Mouse (Mus musculus): ENCODE data around the gene Rcn3. TPM values are rescaled to one million over a fixed set of nuclear protein-coding genes. Genes with fewer than 3 reads are reported as not detected.
"Not testable (repeated sequence)": the region's sequence is repeated elsewhere in the genome, so short reads cannot be mapped to it uniquely, and the experiment has no call there.

The Rcn3 gene
- polyA plus RNA-seq, 1 experiment, result 16.0 TPM

GRCm38 (mm10) chr7:45098541-45099240, 6.7 kb upstream of the Rcn3 start:
- WGBS, result 83% methylated on average over 8 of the region's 8 CpGs

GRCm38 (mm10) chr7:45097479-45097878, 5.5 kb upstream of the Rcn3 start:
- 7% methylated on average over 6 of the region's 6 CpGs for WGBS
- Histone ChIP-seq H3K4me3 (replicated peaks; ENCODE audit: control insufficient read depth, low read depth, low read length) (no peak overlapping the region), H3K4me1 (ENCODE audit: control insufficient read depth, insufficient read depth, low read length) (no peaks in the 10 kb centered on the region), H3K27ac (ENCODE audit: control insufficient read depth, insufficient read depth, low read depth, low read length, poor library complexity) (no peak overlapping the region)
- TF ChIP-seq POLR2A (IDR thresholded peaks at IDR 0.05; ENCODE audit: borderline replicate concordance, control insufficient read depth, low read depth, low read length), result no peak
- no peak for TF ChIP-seq CTCF (IDR thresholded peaks at IDR 0.05; ENCODE audit: control insufficient read depth, insufficient read depth, low read length)

More at GRCm38 (mm10) chr7:45098541-45099240, 6.7 kb upstream of the Rcn3 start:
- H3K4me1 ChIP-seq (ENCODE audit: control insufficient read depth, insufficient read depth, low read length), result no peaks in the 10 kb centered on the region
- no peak overlapping the region for H3K4me3 ChIP-seq (replicated peaks; ENCODE audit: control insufficient read depth, low read depth, low read length)
- TF ChIP-seq POLR2A (IDR thresholded peaks at IDR 0.05; ENCODE audit: borderline replicate concordance, control insufficient read depth, low read depth, low read length) (no peak), CTCF (IDR thresholded peaks at IDR 0.05; ENCODE audit: control insufficient read depth, insufficient read depth, low read length) (peak; percentile 38)
- H3K27ac ChIP-seq (ENCODE audit: control insufficient read depth, insufficient read depth, low read depth, low read length, poor library complexity), result no peak overlapping the region

GRCm38 (mm10) chr7:45095965-45096364, 3.9 kb upstream of the Rcn3 start:
- WGBS, result 88% methylated on average over 14 of the region's 14 CpGs
- not testable (repeated sequence) for H3K4me1 ChIP-seq (ENCODE audit: control insufficient read depth, insufficient read depth, low read length); H3K4me3 ChIP-seq (replicated peaks; ENCODE audit: control insufficient read depth, low read depth, low read length); H3K27ac ChIP-seq (ENCODE audit: control insufficient read depth, insufficient read depth, low read depth, low read length, poor library complexity)

GRCm38 (mm10) chr7:45095367-45095766, 3.3 kb upstream of the Rcn3 start:
- no peak overlapping the region for H3K4me3 ChIP-seq (replicated peaks; ENCODE audit: control insufficient read depth, low read depth, low read length)
- 70% methylated on average over 6 of the region's 6 CpGs for WGBS
- H3K27ac ChIP-seq (ENCODE audit: control insufficient read depth, insufficient read depth, low read depth, low read length, poor library complexity), result no peak overlapping the region
- H3K4me1 ChIP-seq (ENCODE audit: control insufficient read depth, insufficient read depth, low read length), result no peaks in the 10 kb centered on the region
- TF ChIP-seq CTCF (IDR thresholded peaks at IDR 0.05; ENCODE audit: control insufficient read depth, insufficient read depth, low read length) (no peak), POLR2A (IDR thresholded peaks at IDR 0.05; ENCODE audit: borderline replicate concordance, control insufficient read depth, low read depth, low read length) (no peak)

- Histone ChIP-seq H3K4me1 (ENCODE audit: control insufficient read depth, insufficient read depth, low read length) (no peaks in the 10 kb centered on the region), H3K4me3 (replicated peaks; ENCODE audit: control insufficient read depth, low read depth, low read length) (no peak overlapping the region), H3K27ac (ENCODE audit: control insufficient read depth, insufficient read depth, low read depth, low read length, poor library complexity) (no peak overlapping the region)
- 72% methylated on average over 7 of the region's 7 CpGs for WGBS
- TF ChIP-seq CTCF (IDR thresholded peaks at IDR 0.05; ENCODE audit: control insufficient read depth, insufficient read depth, low read length), result no peak
- no peak for TF ChIP-seq POLR2A (IDR thresholded peaks at IDR 0.05; ENCODE audit: borderline replicate concordance, control insufficient read depth, low read depth, low read length)
Measured at GRCm38 (mm10) chr7:45094121-45094520, 2.1 kb upstream of the Rcn3 start.

GRCm38 (mm10) chr7:45093516-45093905, 1.5 kb upstream of the Rcn3 start:
- Histone ChIP-seq H3K27ac (ENCODE audit: control insufficient read depth, insufficient read depth, low read depth, low read length, poor library complexity) (no peak overlapping the region), H3K4me1 (ENCODE audit: control insufficient read depth, insufficient read depth, low read length) (no peaks in the 10 kb centered on the region), H3K4me3 (replicated peaks; ENCODE audit: control insufficient read depth, low read depth, low read length) (no peak overlapping the region)
- TF ChIP-seq POLR2A (IDR thresholded peaks at IDR 0.05; ENCODE audit: borderline replicate concordance, control insufficient read depth, low read depth, low read length), result no peak
- TF ChIP-seq CTCF (IDR thresholded peaks at IDR 0.05; ENCODE audit: control insufficient read depth, insufficient read depth, low read length), result no peak
- WGBS, result 51% methylated on average over 18 of the region's 18 CpGs

GRCm38 (mm10) chr7:45092828-45093515, 951 bp upstream of the Rcn3 start:
- H3K4me3 ChIP-seq (replicated peaks; ENCODE audit: control insufficient read depth, low read depth, low read length), result no peak overlapping the region
- WGBS, result 70% methylated on average over 12 of the region's 12 CpGs
- H3K4me1 ChIP-seq (ENCODE audit: control insufficient read depth, insufficient read depth, low read length), result no peaks in the 10 kb centered on the region
- no peak overlapping the region for H3K27ac ChIP-seq (ENCODE audit: control insufficient read depth, insufficient read depth, low read depth, low read length, poor library complexity)
- TF ChIP-seq POLR2A (IDR thresholded peaks at IDR 0.05; ENCODE audit: borderline replicate concordance, control insufficient read depth, low read depth, low read length) (no peak), CTCF (IDR thresholded peaks at IDR 0.05; ENCODE audit: control insufficient read depth, insufficient read depth, low read length) (no peak)

GRCm38 (mm10) chr7:45091001-45091990, 725 bp downstream of the Rcn3 start:
- Histone ChIP-seq H3K27ac (ENCODE audit: control insufficient read depth, insufficient read depth, low read depth, low read length, poor library complexity) (no peak overlapping the region), H3K4me1 (ENCODE audit: control insufficient read depth, insufficient read depth, low read length) (no peaks in the 10 kb centered on the region), H3K4me3 (replicated peaks; ENCODE audit: control insufficient read depth, low read depth, low read length) (peak overlapping the region; percentile 12)
- 7% methylated on average over 35 of the region's 35 CpGs for WGBS
- TF ChIP-seq CTCF (IDR thresholded peaks at IDR 0.05; ENCODE audit: control insufficient read depth, insufficient read depth, low read length), result no peak
- no peak for TF ChIP-seq POLR2A (IDR thresholded peaks at IDR 0.05; ENCODE audit: borderline replicate concordance, control insufficient read depth, low read depth, low read length)
